Mouse (Mus musculus): ENCODE data around the gene AK157302. TPM values are rescaled to one million over a fixed set of nuclear protein-coding genes. Genes with fewer than 3 reads are reported as not detected.

AK157302 gene
- polyA plus RNA-seq, 1 experiment from 2014 or later, result 0.41 TPM

MicroRNAs within 50 kb of the gene (microRNA counts, 519-probe panel; counts per million panel counts)
- 3,006 counts per million, percentile 72 among the panel's probes with 10 or more counts for microRNA mmu-miR-1896

Small RNA genes within 50 kb of the gene (microRNA-seq; reads per million reads assigned to microRNA genes)
- gene Mir1896, result not detected

Other genes starting within 250 kb of the AK157302 start
- gene Gpx5, start 202.5 kb upstream of the AK157302 start, polyA plus RNA-seq (2015; fragmentation: Nextera tagmentation; extraction: Ambion mirVana), result not detected in 2 replicates
- 0.24 and 0.27 TPM in 2 replicates for gene Gpx6, start 183.1 kb upstream of the AK157302 start, polyA plus RNA-seq (2015; fragmentation: Nextera tagmentation; extraction: Ambion mirVana)
- not detected in 2 replicates for gene Olfr1367, start 148.3 kb upstream of the AK157302 start, polyA plus RNA-seq (2015; fragmentation: Nextera tagmentation; extraction: Ambion mirVana)
- 12.4 and 13.0 TPM in 2 replicates for gene Zscan12, start 132.4 kb upstream of the AK157302 start, polyA plus RNA-seq (2015; fragmentation: Nextera tagmentation; extraction: Ambion mirVana)
- gene Zkscan3, start 92.5 kb upstream of the AK157302 start, polyA plus RNA-seq (2015; fragmentation: Nextera tagmentation; extraction: Ambion mirVana), result 63.5 and 63.7 TPM in 2 replicates
- gene Pgbd1, start 54.2 kb upstream of the AK157302 start, polyA plus RNA-seq (2015; fragmentation: Nextera tagmentation; extraction: Ambion mirVana), result 3.0 and 3.1 TPM in 2 replicates
- 25.7 TPM in 2 replicates for gene Zscan26, start 41.5 kb upstream of the AK157302 start, polyA plus RNA-seq (2015; fragmentation: Nextera tagmentation; extraction: Ambion mirVana)
- gene Nkapl, start 26.7 kb upstream of the AK157302 start, polyA plus RNA-seq (2015; fragmentation: Nextera tagmentation; extraction: Ambion mirVana), result 3.0 TPM in 2 replicates
- 8.7 and 10.0 TPM in 2 replicates for gene Zkscan4, start 16.3 kb upstream of the AK157302 start, polyA plus RNA-seq (2015; fragmentation: Nextera tagmentation; extraction: Ambion mirVana)
- gene Gm10065, start 15.8 kb upstream of the AK157302 start, polyA plus RNA-seq (2015; fragmentation: Nextera tagmentation; extraction: Ambion mirVana), result not detected in 2 replicates
- 8.5 and 9.7 TPM in 2 replicates for gene Gm11273, start 6.2 kb downstream of the AK157302 start, polyA plus RNA-seq (2015; fragmentation: Nextera tagmentation; extraction: Ambion mirVana)
- gene Zkscan8, start 35.9 kb downstream of the AK157302 start, polyA plus RNA-seq (2015; fragmentation: Nextera tagmentation; extraction: Ambion mirVana), result 4.3 and 4.9 TPM in 2 replicates
- gene Olfr1366, start 47.6 kb downstream of the AK157302 start, polyA plus RNA-seq (2015; fragmentation: Nextera tagmentation; extraction: Ambion mirVana), result 0.08 and 0.11 TPM in 2 replicates
- gene Olfr1535, start 64.7 kb downstream of the AK157302 start, polyA plus RNA-seq (2015; fragmentation: Nextera tagmentation; extraction: Ambion mirVana), result 0.04 TPM in 2 replicates
- not detected in 2 replicates for gene Olfr1364, start 86.5 kb downstream of the AK157302 start, polyA plus RNA-seq (2015; fragmentation: Nextera tagmentation; extraction: Ambion mirVana)
- gene Olfr1362, start 118.8 kb downstream of the AK157302 start, polyA plus RNA-seq (2015; fragmentation: Nextera tagmentation; extraction: Ambion mirVana), result not detected in 2 replicates
- 0.04 TPM in 1 of 2 replicates, not detected in the other for gene Olfr11, start 147.3 kb downstream of the AK157302 start, polyA plus RNA-seq (2015; fragmentation: Nextera tagmentation; extraction: Ambion mirVana)
- not detected in 2 replicates for gene Olfr1361, start 168.2 kb downstream of the AK157302 start, polyA plus RNA-seq (2015; fragmentation: Nextera tagmentation; extraction: Ambion mirVana)
- gene Olfr1360, start 182.2 kb downstream of the AK157302 start, polyA plus RNA-seq (2015; fragmentation: Nextera tagmentation; extraction: Ambion mirVana), result not detected in 2 replicates
- gene Olfr1359, start 202.9 kb downstream of the AK157302 start, polyA plus RNA-seq (2015; fragmentation: Nextera tagmentation; extraction: Ambion mirVana), result not detected in 2 replicates
- not detected in 2 replicates for gene Hist1h2bl, start 220.9 kb downstream of the AK157302 start, polyA plus RNA-seq (2015; fragmentation: Nextera tagmentation; extraction: Ambion mirVana)
- 7.9 and 9.5 TPM in 2 replicates for gene Hist1h2ai, start 221.2 kb downstream of the AK157302 start, polyA plus RNA-seq (2015; fragmentation: Nextera tagmentation; extraction: Ambion mirVana)
- 3.2 and 5.6 TPM in 2 replicates for gene Hist1h3h, start 222.4 kb downstream of the AK157302 start, polyA plus RNA-seq (2015; fragmentation: Nextera tagmentation; extraction: Ambion mirVana)
- 0.87 and 2.3 TPM in 2 replicates for gene Hist1h2bm, start 226.8 kb downstream of the AK157302 start, polyA plus RNA-seq (2015; fragmentation: Nextera tagmentation; extraction: Ambion mirVana)
- gene Hist1h4j, start 239.8 kb downstream of the AK157302 start, polyA plus RNA-seq (2015; fragmentation: Nextera tagmentation; extraction: Ambion mirVana), result 0.45 and 0.56 TPM in 2 replicates